Mouse (Mus musculus) cerebellum, adult 9-11 months (tissue): ENCODE data around the gene Nucb2.

Source experiments
- DNase-seq: peaks from one replicate; pipeline ENCODE4 v3.0.0; 2022

The Nucb2 gene

DNA sequence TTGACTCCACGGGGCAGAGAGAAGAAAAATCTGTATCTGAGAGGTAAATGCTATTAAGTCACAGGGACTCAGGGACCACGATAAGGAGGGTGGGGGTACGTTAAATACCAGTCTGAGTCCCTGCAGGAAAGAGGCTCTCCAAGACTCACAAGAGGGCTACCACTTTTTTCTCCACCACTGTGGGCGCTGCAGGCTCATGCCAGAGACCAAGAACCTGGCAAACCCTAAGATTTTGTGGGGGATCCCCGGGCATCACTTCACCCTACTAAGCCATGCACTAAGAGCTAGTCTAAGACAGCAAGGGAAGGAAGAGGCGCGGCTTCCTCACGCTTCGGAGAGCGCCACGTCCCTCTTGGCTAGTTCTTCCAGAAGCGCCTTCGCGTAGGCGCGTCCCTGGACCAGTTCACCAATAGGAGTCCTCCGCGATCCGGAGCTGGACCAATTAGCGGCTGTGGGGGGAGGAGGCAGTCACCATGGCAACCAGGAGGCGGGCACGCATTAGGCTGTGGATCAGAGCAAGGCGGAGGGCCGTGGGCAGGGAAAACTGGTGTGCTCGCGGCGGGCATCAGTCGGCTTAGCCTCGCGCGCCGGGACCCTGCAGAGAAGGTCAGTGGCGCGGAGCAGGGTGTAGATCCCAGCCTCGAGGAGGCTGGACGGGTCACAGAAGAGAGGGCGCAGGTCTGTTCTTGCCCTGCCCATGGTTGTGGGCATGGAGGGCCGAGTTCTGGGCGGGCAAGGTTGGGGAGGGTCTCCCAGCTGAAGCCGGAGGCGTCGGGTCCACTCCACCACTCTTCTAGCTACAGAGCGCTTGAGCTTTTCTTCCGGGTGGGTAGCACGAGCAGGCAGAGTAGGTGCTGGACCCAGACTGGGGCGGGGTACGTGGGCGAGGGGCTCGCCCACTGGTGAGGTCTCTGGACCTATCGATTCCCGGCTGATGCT is at the start of gene Nucb2:
Gene Nucb2 (plus strand): TSS at position 491 of the 939 bp plus-strand sequence.
- peak; percentile 99 for DNase-seq

- no peak for DNase-seq
Observed at GRCm38 (mm10) chr7:116456964-116457363, 47.2 kb upstream of the Nucb2 start.

- DNase-seq = no peak
Observed at GRCm38 (mm10) chr7:116457391-116457790, 46.8 kb upstream of the Nucb2 start.

GRCm38 (mm10) chr7:116458985-116459441 is 45.2 kb upstream of the Nucb2 start:
- DNase-seq = no peak

DNA sequence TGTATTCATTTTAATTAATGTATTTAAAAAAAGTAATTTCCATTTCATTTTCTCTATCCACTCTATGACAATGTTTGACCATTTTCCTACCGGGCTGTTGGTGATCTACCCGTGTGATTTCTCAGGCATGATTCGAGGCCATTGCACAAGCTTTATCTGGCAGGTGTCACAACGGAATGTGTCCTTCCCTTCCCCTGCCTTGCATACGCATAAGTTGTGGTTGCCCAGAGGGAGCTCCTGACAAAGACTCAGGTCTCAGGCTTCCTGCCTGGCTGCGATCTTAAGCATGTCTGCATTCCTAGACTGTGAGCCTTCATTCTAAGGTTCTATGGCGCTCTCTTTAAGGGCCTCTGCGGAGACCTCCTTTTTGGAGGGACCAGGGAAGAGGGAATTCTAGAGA is 42.1 kb upstream of the Nucb2 start:
- DNase-seq = no peak

DNA sequence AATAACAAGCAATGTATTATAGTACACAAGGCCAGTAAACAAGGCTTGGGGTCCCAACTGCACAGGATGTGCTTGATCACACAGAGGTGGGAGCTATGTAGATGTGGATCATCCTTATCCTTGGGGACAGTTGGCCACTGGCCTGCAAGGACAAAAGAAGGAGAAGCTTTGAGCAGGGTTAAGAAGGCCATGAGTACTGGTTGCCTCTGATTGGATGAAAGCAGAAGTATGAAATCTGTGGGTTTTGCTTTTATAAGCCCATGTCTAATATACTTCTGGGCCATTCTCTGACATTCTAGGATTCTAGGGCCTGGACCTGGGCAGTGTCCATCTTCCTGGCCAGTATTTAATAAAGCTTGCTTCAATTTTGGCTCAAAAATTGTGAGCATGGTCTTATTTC is 28.3 kb upstream of the Nucb2 start:
- no peak for DNase-seq

- DNase-seq = no peak
Observed at GRCm38 (mm10) chr7:116476264-116476663, 27.9 kb upstream of the Nucb2 start.

DNA sequence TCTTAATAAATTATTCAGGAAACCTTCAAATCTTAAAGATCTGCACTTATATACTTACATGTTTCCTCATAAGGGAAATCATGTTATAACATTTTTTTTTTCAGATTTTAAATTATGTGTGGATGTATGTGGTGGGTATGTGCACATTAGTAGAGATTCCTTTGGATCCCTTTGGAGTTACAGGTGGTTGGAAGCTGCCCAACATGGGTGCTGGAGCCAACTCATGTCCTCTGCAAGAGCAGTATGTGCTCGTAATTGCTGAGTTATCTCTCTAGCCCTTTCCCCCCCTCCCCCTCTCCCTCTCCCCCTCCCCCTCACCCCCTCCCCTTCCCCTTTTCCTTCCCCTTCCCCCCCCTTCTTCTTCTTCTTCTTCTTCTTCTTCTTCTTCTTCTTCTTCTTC is 21.1 kb upstream of the Nucb2 start:
- no peak for DNase-seq

GRCm38 (mm10) chr7:116483782-116484181 is 20.4 kb upstream of the Nucb2 start:
- DNase-seq = no peak

DNA sequence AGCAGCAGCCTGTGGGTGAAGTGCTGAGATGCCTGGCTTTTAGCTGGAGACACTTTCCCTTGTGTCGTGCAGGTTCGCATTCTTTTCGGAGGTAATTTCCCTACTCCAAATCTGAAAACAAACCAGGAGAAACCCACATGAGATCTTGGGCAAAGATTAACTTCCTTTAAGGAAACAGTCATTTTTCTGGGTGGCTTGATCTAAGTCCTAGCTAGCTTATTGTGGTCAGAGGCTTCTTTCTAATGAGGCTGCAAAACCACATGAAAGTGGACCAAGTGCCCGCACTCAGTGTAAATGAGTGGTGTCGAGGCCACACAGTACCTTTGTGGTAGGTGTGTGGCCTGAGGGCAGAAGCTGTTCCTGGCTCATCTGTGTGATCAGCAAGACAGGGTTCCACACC is 20.0 kb upstream of the Nucb2 start:
- DNase-seq = no peak

- no peak for DNase-seq
Observed at GRCm38 (mm10) chr7:116485062-116485601, 19.0 kb upstream of the Nucb2 start.

- DNase-seq = no peak
Observed at GRCm38 (mm10) chr7:116491113-116491512, 13.1 kb upstream of the Nucb2 start.

GRCm38 (mm10) chr7:116493267-116494003 is 10.7 kb upstream of the Nucb2 start:
- DNase-seq = no peak

- no peak for DNase-seq
Observed at GRCm38 (mm10) chr7:116494618-116495017, 9.6 kb upstream of the Nucb2 start.

- DNase-seq = no peak
Observed at GRCm38 (mm10) chr7:116496760-116497159, 7.4 kb upstream of the Nucb2 start.

DNA sequence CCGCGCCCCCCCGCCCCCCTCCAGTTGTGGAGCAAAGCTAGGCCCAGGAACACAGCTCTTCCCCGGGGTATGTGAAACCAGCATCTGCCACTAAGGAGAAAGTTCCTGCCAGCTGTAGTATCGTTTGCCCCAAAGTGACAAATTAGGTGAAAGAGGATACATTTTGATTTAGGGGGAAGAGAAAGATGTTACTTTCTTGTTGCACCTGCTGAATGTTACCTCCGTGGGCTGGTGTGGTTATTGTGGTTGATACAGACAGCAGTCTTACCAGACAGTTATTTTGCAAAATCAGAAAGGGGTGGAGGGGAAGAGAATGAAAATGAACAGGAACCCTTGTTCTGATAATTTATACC is 625 bp downstream of the Nucb2 start:
- DNase-seq = no peak

- DNase-seq = no peak
Observed at GRCm38 (mm10) chr7:116514030-116514429, 9.9 kb downstream of the Nucb2 start.

- DNase-seq = no peak
Observed at GRCm38 (mm10) chr7:116514546-116514945, 10.4 kb downstream of the Nucb2 start.

GRCm38 (mm10) chr7:116515059-116515458 is 10.9 kb downstream of the Nucb2 start:
- DNase-seq = no peak

GRCm38 (mm10) chr7:116515514-116516135 is 11.5 kb downstream of the Nucb2 start:
- no peak for DNase-seq

DNA sequence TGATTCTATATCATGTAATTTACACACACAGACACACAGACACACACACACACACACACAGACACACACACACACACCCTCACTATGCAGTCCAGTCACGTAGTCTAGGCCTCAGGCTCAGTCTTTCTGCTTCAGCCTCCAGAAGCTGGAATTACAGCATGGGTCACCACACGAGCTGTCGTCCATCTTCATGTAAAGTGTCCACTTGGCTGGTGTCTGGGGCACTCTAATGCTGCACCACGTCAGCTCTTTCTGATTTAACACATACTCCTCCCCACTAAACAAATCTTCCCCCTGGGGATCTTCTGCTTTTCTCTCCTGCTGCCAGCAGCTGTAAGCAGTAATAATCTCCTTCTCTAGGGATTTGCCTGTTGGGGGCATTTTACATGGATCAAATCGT is 13.1 kb downstream of the Nucb2 start:
- no peak for DNase-seq

GRCm38 (mm10) chr7:116518155-116518554 is 14.0 kb downstream of the Nucb2 start:
- no peak for DNase-seq

DNA sequence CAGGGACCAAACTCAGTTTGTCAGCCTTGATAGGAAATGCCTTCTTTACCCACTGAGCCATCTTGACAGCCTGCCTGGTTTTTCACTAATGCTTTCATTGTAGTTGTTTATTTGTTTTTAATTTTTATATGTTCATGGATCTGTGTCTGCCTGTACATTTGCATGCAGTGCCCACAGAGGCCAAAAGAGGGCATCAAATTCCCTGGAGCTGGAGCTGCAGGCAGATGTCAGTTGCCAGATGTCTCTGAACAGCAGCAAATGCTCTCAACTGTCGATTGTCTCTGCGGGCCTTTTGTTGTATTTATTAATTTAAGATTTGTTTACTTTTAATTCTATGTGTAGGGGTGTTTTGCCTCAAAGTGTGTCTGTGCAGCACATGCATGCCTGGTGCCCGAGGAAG is 15.6 kb downstream of the Nucb2 start:
- DNase-seq = no peak
